Mouse (Mus musculus) kidney, embryonic 14.5 days (tissue): Measurements from ENCODE around the gene Mnd1. TPM values are rescaled to one million over a fixed set of nuclear protein-coding genes. Genes with fewer than 3 reads are reported as not detected.

ENCODE experiments used
- ATAC-seq: fragments of 200-750 bp; cut with Nextera tagmentation; 2 replicates; pipeline ENCODE4 v1.8.0; 2017; ENCODE audit warnings: moderate number of reproducible peaks, mild to moderate bottlenecking, moderate TSS enrichment, moderate library complexity; ENCODE audit not compliant: low FRiP score, low TSS enrichment
- H3K27ac ChIP-seq: fragments of 300-500 bp; sonication (generic); 2 replicates; pipeline ENCODE4 v1.5.1; 2014; ENCODE audit warnings: low read depth, mild to moderate bottlenecking, low read length, moderate library complexity, mixed read lengths
- H3K27me3 ChIP-seq: fragments of 300-500 bp; sonication (generic); 2 replicates; pipeline ENCODE4 v1.6.1; 2014; ENCODE audit warnings: mild to moderate bottlenecking, low read length; ENCODE audit not compliant: control insufficient read depth, insufficient read depth
- H3K36me3 ChIP-seq: fragments of 300-500 bp; sonication (generic); 2 replicates; pipeline ENCODE4 v1.6.1; 2014; ENCODE audit warnings: low read length, mixed read lengths; ENCODE audit not compliant: control insufficient read depth, insufficient read depth
- H3K4me1 ChIP-seq: fragments of 300-500 bp; sonication (generic); 2 replicates; pipeline ENCODE4 v1.6.1; 2014; ENCODE audit warnings: low read length, mixed read lengths; ENCODE audit not compliant: control insufficient read depth, insufficient read depth
- H3K4me2 ChIP-seq: fragments of 300-500 bp; sonication (generic); replicated peaks from 2 replicates; pipeline ENCODE4 v1.6.1; 2014; ENCODE audit warnings: low read depth, mild to moderate bottlenecking, low read length
- H3K4me3 ChIP-seq: fragments of 300-500 bp; sonication (generic); 2 replicates; pipeline ENCODE4 v1.5.1; 2014; ENCODE audit warnings: mild to moderate bottlenecking, low read length
- H3K9ac ChIP-seq: fragments of 300-500 bp; sonication (generic); 2 replicates; pipeline ENCODE4 v1.6.1; 2014; ENCODE audit warnings: low read depth, mild to moderate bottlenecking, low read length, moderate library complexity
- H3K9me3 ChIP-seq: fragments of 300-500 bp; sonication (generic); 2 replicates; pipeline ENCODE4 v1.6.1; 2016; ENCODE audit warnings: low read length; ENCODE audit not compliant: control insufficient read depth
- WGBS: fragments of 180-500 bp; shearing (Covaris S2); extraction: QIAGEN DNeasy Blood & Tissue Kit; methylation state at CpG from one replicate; pipeline ENCODE4 v1.1.7; 2014; 5-methylcytosine and 5-hydroxymethylcytosine counted together
- polyA plus RNA-seq: library from polyadenylated mRNA; unstranded; fragments of >200 nt; fragmentation: Nextera tagmentation; extraction: Ambion mirVana; gene quantifications from 2 replicates; pipeline ENCODE4 v1.2.1, GENCODE M21; 2014

The Mnd1 gene
- polyA plus RNA-seq, 1 experiment from 2014 or later, result 19.9 TPM

DNA sequence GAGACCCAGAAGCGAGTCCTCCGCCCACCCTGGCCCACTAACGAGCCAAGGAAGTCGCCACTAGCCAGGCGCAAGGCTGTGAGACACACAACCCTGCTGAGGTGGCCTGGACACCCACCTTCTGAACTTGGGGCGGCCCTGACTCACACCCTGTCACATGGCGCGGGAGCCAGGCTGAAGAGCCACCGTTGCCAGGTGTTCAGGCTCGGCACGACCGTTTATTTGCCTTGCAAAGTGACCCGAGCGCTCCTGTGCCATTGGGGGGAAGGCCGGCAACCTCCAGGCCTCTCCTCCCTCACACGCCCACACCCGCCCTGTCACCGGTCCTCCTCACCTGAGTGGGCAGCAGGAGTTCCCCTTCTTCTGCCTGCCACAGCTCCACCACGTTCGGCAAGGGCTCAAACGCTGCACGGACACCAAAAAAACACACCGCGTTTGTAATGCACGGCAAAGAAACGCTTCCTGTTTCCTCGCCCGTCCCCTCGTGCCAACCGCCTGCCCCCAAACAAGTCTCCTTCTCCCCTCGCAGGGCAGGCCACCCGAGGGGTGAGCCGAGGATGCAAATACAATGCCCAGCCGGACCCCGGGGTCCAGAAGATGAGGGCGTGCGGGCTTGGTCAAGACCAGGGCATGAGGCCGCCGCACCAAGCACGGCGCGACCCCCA is 116.5 kb downstream of the Mnd1 start:
- Histone ChIP-seq H3K4me1 (peaks cover 12% of the 10 kb centered on the region; the same call in 1 of the 2 replicates), H3K9ac (peak overlapping the region; percentile 95), H3K27ac (peak overlapping the region; percentile 92), H3K4me2 (peak overlapping the region; percentile 91), H3K27me3 (no peaks in the 10 kb centered on the region), H3K36me3 (0 out of 2 replicates have a peak, but pooled peaks cover 4% of the 10 kb centered on the region), H3K9me3 (no peaks in the 10 kb centered on the region), H3K4me3 (peak overlapping the region; percentile 92)
- under 1% methylated on average over 42 of the region's 42 CpGs for WGBS
- ATAC-seq, result peak; percentile 61

DNA sequence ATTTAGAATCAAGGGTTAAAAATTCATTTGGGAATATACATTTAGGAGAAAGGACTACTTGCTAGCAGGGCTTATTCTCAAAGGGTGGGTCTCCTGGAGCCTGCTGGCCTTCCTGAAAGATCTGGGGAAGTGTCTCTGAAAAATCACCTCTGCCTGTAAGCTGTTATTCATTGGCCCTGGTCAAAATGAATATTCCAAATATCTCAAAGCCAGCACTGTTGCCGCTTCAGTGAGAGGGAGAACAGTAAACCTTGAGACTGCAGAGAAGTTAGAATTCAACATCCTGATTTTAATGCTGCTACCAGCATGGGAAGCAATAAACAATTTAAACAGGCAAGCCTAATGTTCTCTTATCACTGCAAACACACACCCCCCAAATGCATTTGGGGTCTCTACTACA is 117.5 kb downstream of the Mnd1 start:
- Histone ChIP-seq H3K27ac (no peak overlapping the region), H3K9ac (peak overlapping the region; percentile 95; the same call in 1 of the 2 replicates), H3K36me3 (0 out of 2 replicates have a peak, but pooled peaks cover 4% of the 10 kb centered on the region), H3K4me1 (peaks cover 12% of the 10 kb centered on the region; the same call in 1 of the 2 replicates), H3K4me3 (peak overlapping the region; percentile 92), H3K9me3 (no peaks in the 10 kb centered on the region), H3K27me3 (no peaks in the 10 kb centered on the region), H3K4me2 (peak overlapping the region; percentile 91)
- no peak for ATAC-seq
- 14% methylated on average over 1 of the region's 1 CpGs for WGBS

Other genes starting within 250 kb of the Mnd1 start
- 45.3 and 53.1 TPM in 2 replicates for gene Tmem131l, start 115.6 kb downstream of the Mnd1 start, polyA plus RNA-seq
- gene Gm6525, start 18.3 kb upstream of the Mnd1 start, polyA plus RNA-seq, result 0.44 and 1.1 TPM in 2 replicates
- 21.6 and 32.6 TPM in 2 replicates for gene Trim2, start 151.1 kb upstream of the Mnd1 start, polyA plus RNA-seq